Mouse (Mus musculus) lung, adult 2 months (tissue): Measurements from ENCODE around the gene Nfatc2ip.

Experiments
- CTCF ChIP-seq: fragments of 200-500 bp; IDR thresholded peaks from 2 replicates; pipeline ENCODE4 v1.5.1; 2011; ENCODE audit warnings: mild to moderate bottlenecking, low read length, control low read depth; ENCODE audit not compliant: insufficient read depth
- POLR2A ChIP-seq: fragments of 200-500 bp; IDR thresholded peaks from 2 replicates; pipeline ENCODE4 v1.6.1; 2011; ENCODE audit warnings: low read depth, mild to moderate bottlenecking, control low read depth, low read length, borderline replicate concordance; ENCODE audit errors: extremely low read depth

GRCm38 (mm10) chr7:126345557-126345956 is 51.0 kb downstream of the Nfatc2ip start:
- TF ChIP-seq CTCF, result no peak
- TF ChIP-seq POLR2A, result no peak
